Comparison of ENCODE assay signal across 10 mouse cellular contexts in the genomic region with DNA sequence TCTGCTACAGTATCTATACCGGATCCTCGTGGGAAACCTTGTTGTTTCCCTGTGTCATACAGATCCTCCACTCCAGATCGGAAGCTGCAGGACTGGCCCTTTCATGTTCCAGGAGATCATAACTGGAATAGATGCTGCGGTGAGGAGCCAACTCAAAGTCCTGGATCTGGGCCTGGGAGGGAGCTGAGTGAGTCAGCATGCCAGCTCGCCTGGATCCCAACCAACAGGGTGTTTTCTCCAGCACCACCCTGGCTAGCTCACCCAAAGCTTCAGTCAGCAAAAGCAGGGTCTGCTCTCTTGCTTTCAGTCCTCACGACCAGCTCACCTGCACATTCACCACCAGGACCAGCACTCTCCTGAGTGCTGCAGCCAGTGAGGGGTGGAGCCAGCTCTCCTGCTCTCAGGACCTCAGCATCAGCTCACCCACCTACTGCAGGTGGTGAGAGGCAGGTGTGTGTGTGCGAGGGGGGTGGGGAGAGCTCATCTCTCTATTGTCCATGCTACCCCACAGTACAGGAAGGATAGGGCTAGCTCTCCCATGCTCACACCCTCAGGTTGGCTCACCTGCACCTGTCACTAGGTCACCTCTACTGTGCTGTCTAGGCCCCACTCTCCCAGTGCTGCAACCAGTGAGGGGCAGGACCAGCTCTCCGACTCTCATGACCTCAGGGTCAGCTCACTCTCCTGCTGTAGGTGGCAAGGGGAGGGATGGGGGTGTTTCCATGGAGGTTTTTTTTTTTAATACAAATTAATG. TPM values are rescaled to one million over a fixed set of nuclear protein-coding genes. Genes with fewer than 3 reads are reported as not detected.
DNase-seq lines count a peak whose midpoint lies in the region; ATAC-seq and TF ChIP-seq lines count a peak whose summit lies in the region.
"Had no signal": no experiment of that assay in that cellular context is flagged by ENCODE, and none has a peak within 500 bp of the region (broad histone marks: within the 10 kb centered on the region; RNA-seq: fewer than 3 reads in every experiment).

No protein-coding gene starts in this region.

- H3K36me3 ChIP-seq in midbrain, embryonic 13.5 days = peaks cover 71% of the 10 kb centered on the region
- peaks cover 13% of the 10 kb centered on the region for H3K36me3 ChIP-seq in midbrain, embryonic 11.5 days (ENCODE audit: control insufficient read depth, insufficient read depth, low read length)
- H3K36me3 ChIP-seq in stomach, postnatal 0 days (ENCODE audit: control insufficient read depth, insufficient read depth, low read length) = no peaks in the 10 kb centered on the region

- H3K27me3 ChIP-seq in midbrain, embryonic 13.5 days = no peaks in the 10 kb centered on the region
- no peaks in the 10 kb centered on the region for H3K27me3 ChIP-seq in midbrain, embryonic 11.5 days (ENCODE audit: control insufficient read depth, insufficient read depth, low read length)
- H3K27me3 ChIP-seq in stomach, postnatal 0 days (ENCODE audit: control insufficient read depth, insufficient read depth, low read length) = no peaks in the 10 kb centered on the region
- H3K27me3 ChIP-seq: megakaryocyte, embryonic 14.5 days had no signal

- H3K4me2 ChIP-seq in midbrain, embryonic 13.5 days (replicated peaks) = no peak overlapping the region
- no peak overlapping the region for H3K4me2 ChIP-seq in midbrain, embryonic 11.5 days
- H3K4me2 ChIP-seq in stomach, postnatal 0 days (replicated peaks; ENCODE audit: low read depth) = no peak overlapping the region

- TF ChIP-seq EP300 in stomach, postnatal 0 days (optimal IDR thresholded peaks at IDR 0.05) = no peak

- TF ChIP-seq CTCF in stomach, postnatal 0 days (IDR thresholded peaks at IDR 0.05; ENCODE audit: low read depth) = no peak

- peak; percentile 77 for DNase-seq in adrenal gland, adult 2 months
- DNase-seq in adrenal gland, postnatal 4 days (ENCODE audit: low spot score in 2 of 2) = no peak
- no peak for DNase-seq in midbrain, embryonic 11.5 days (ENCODE audit: low spot score, missing footprints)
- DNase-seq in heart, postnatal 4 days = peak; percentile 48
- peak; percentile 29 for DNase-seq in stomach, postnatal 0 days (ENCODE audit: low spot score)
- DNase-seq in ovary, postnatal 14 days (ENCODE audit: low spot score) = no peak
- no peak for DNase-seq in urinary bladder, postnatal 10 days (ENCODE audit: low spot score)

- 86% methylated on average over 8 of the region's 8 CpGs for WGBS in midbrain, embryonic 13.5 days
- WGBS in midbrain, embryonic 11.5 days = 85% methylated on average over 8 of the region's 8 CpGs
- 61% methylated on average over 8 of the region's 8 CpGs for WGBS in stomach, postnatal 0 days

- no peak overlapping the region for H3K4me3 ChIP-seq in midbrain, embryonic 13.5 days (replicated peaks)
- no peak overlapping the region for H3K4me3 ChIP-seq in midbrain, embryonic 11.5 days (ENCODE audit: low read depth, low read length)
- H3K4me3 ChIP-seq in stomach, postnatal 0 days (ENCODE audit: low read depth, low read length) = no peak overlapping the region
- H3K4me3 ChIP-seq: megakaryocyte, embryonic 14.5 days had no signal

- H3K9ac ChIP-seq in midbrain, embryonic 13.5 days (replicated peaks) = no peak overlapping the region
- H3K9ac ChIP-seq in midbrain, embryonic 11.5 days (ENCODE audit: low read length) = no peak overlapping the region
- no peak overlapping the region for H3K9ac ChIP-seq in stomach, postnatal 0 days (ENCODE audit: low read length)

- peak; percentile 63 for ATAC-seq in midbrain, embryonic 13.5 days
- no peak for ATAC-seq in midbrain, embryonic 11.5 days (ENCODE audit: low FRiP score)
- peak; percentile 66 for ATAC-seq in stomach, postnatal 0 days (ENCODE audit: low FRiP score, low TSS enrichment)

- H3K4me1 ChIP-seq in midbrain, embryonic 13.5 days (replicated peaks) = no peaks in the 10 kb centered on the region
- H3K4me1 ChIP-seq in midbrain, embryonic 11.5 days (ENCODE audit: control insufficient read depth, insufficient read depth, low read length) = no peaks in the 10 kb centered on the region
- H3K4me1 ChIP-seq in stomach, postnatal 0 days (replicated peaks; ENCODE audit: control insufficient read depth, insufficient read depth) = no peaks in the 10 kb centered on the region; the same call in 1 of the 2 replicates
- H3K4me1 ChIP-seq: megakaryocyte, embryonic 14.5 days had no signal

- H3K9me3 ChIP-seq in midbrain, embryonic 13.5 days = no peaks in the 10 kb centered on the region
- H3K9me3 ChIP-seq in midbrain, embryonic 11.5 days (ENCODE audit: control insufficient read depth, low read length) = no peaks in the 10 kb centered on the region; the same call in 1 of the 2 replicates
- no peaks in the 10 kb centered on the region for H3K9me3 ChIP-seq in stomach, postnatal 0 days (ENCODE audit: control insufficient read depth, low read length)

- no peak overlapping the region for H3K27ac ChIP-seq in midbrain, embryonic 13.5 days
- H3K27ac ChIP-seq in midbrain, embryonic 11.5 days (ENCODE audit: low read depth, low read length) = no peak overlapping the region
- no peak overlapping the region for H3K27ac ChIP-seq in stomach, postnatal 0 days (replicated peaks)

RNA-seq across cellular contexts. Expression of gene Atp6v0a4, which starts 10.6 kb away (rescaled TPM):
- total RNA-seq in adrenal gland, adult 2 months (2021) = 1 to 10 TPM; 2.0 to 2.4 TPM
- polyA plus RNA-seq in adrenal gland, adult 2 months (2012; rRNA removed) = 0.12 and 0.32 TPM in 2 replicates
- 10 to 100 TPM in 1 of 2 experiments, 1 to 10 TPM in 1; 3.8 to 12.0 TPM for total RNA-seq in adrenal gland, postnatal 4 days (2021)
- 0.05 and 0.13 TPM in 2 replicates for polyA plus RNA-seq in midbrain, embryonic 13.5 days (2015; fragmentation: Nextera tagmentation; extraction: Ambion mirVana)
- not detected in 2 replicates for polyA plus RNA-seq in midbrain, embryonic 11.5 days (2014; fragmentation: Nextera tagmentation; extraction: Ambion mirVana)
- 1 to 10 TPM; 2.1 to 2.9 TPM for total RNA-seq in heart, postnatal 4 days (2021)
- 11.9 and 13.9 TPM in 2 replicates for polyA plus RNA-seq in stomach, postnatal 0 days (2015; fragmentation: Nextera tagmentation; extraction: Ambion mirVana)
- total RNA-seq: hematopoietic stem cell, adult 5-6 weeks had no signal

RNA-seq across cellular contexts. Expression of gene Tmem213, which starts 25.9 kb away (rescaled TPM):
- not detected for total RNA-seq in adrenal gland, adult 2 months (2021)
- not detected in 2 replicates for polyA plus RNA-seq in adrenal gland, adult 2 months (2012; rRNA removed)
- total RNA-seq in adrenal gland, postnatal 4 days (2021) = 10 to 100 TPM in 1 of 2 experiments, not detected in 1; 13.9 TPM
- 0.27 TPM in 1 of 2 replicates, not detected in the other for polyA plus RNA-seq in midbrain, embryonic 13.5 days (2015; fragmentation: Nextera tagmentation; extraction: Ambion mirVana)
- polyA plus RNA-seq in midbrain, embryonic 11.5 days (2014; fragmentation: Nextera tagmentation; extraction: Ambion mirVana) = not detected in 2 replicates
- not detected for total RNA-seq in heart, postnatal 4 days (2021)
- 1.9 and 3.0 TPM in 2 replicates for polyA plus RNA-seq in stomach, postnatal 0 days (2015; fragmentation: Nextera tagmentation; extraction: Ambion mirVana)
- total RNA-seq: hematopoietic stem cell, adult 5-6 weeks had no signal

Comparison
In these comparisons a context has a peak if more than half of its experiments do, and no peak if none do; other contexts are left out.
1. DNase-seq: peak in adrenal gland, adult 2 months (single experiment), heart, postnatal 4 days (single experiment) and stomach, postnatal 0 days (single experiment); none in adrenal gland, postnatal 4 days (0 of 2), midbrain, embryonic 11.5 days (single experiment), ovary, postnatal 14 days (single experiment) and urinary bladder, postnatal 10 days (single experiment).